Mouse (Mus musculus): ENCODE measurements at regions not wholly inside any gene's neighbourhood (a gene's known extent, or its start where the extent isn't known, plus 50 kb on each side); places are given as distances from the start of the nearest gene placed in this dataset.

- TF ChIP-seq CTCF (IDR thresholded peaks at IDR 0.05; ENCODE audit: low read depth) (no peak), EP300 (IDR thresholded peaks at IDR 0.05; ENCODE audit: low read depth) (no peak)
- Histone ChIP-seq H3K4me1 (ENCODE audit: control insufficient read depth, insufficient read depth) (no peaks in the 10 kb centered on the region), H3K27ac (ENCODE audit: low read depth) (no peak overlapping the region), H3K36me3 (replicated peaks; ENCODE audit: control insufficient read depth, insufficient read depth, low read length) (no peaks in the 10 kb centered on the region), H3K4me2 (ENCODE audit: low read depth, low read length) (no peak overlapping the region), H3K27me3 (ENCODE audit: control insufficient read depth, insufficient read depth, low read length) (no peaks in the 10 kb centered on the region), H3K9me3 (replicated peaks; ENCODE audit: control insufficient read depth, low read length) (0 out of 2 replicates have a peak, but pooled peaks cover 6% of the 10 kb centered on the region), H3K4me3 (ENCODE audit: low read depth, low read length) (no peak overlapping the region), H3K9ac (replicated peaks; ENCODE audit: low read depth, low read length) (no peak overlapping the region)
- 94% methylated on average over 3 of the region's 3 CpGs for WGBS
- ATAC-seq (ENCODE audit: insufficient read depth, low read depth): no peak
- no peak for DNase-seq (ENCODE audit: low spot score)
Observed at GRCm38 (mm10) chr13:73207931-73208448, 52.3 kb upstream of the Irx4 start.
